Mouse (Mus musculus) lung, embryonic 16.5 days (tissue): Measurements from ENCODE around the gene Ndufa7. TPM values are rescaled to one million over a fixed set of nuclear protein-coding genes. Genes with fewer than 3 reads are reported as not detected.
"Not testable (repeated sequence)": the region's sequence is repeated elsewhere in the genome, so short reads cannot be mapped to it uniquely, and the experiment has no call there.

Experiments used
- ATAC-seq: fragments of 200-750 bp; cut with Nextera tagmentation; 2 replicates; pipeline ENCODE4 v1.8.0; 2017; ENCODE audit warnings: low read depth, mild to moderate bottlenecking, moderate library complexity
- H3K27ac ChIP-seq: fragments of 300-500 bp; sonication (generic); 2 replicates; pipeline ENCODE4 v1.5.1; 2014; ENCODE audit warnings: mild to moderate bottlenecking, control low read depth, low read length
- H3K27me3 ChIP-seq: fragments of 300-500 bp; sonication (generic); 2 replicates; pipeline ENCODE4 v1.6.1; 2014; ENCODE audit warnings: low read depth, low read length, mixed read lengths; ENCODE audit not compliant: control insufficient read depth, insufficient read depth
- H3K36me3 ChIP-seq: fragments of 300-500 bp; sonication (generic); 2 replicates; pipeline ENCODE4 v1.6.1; 2014; ENCODE audit warnings: low read length; ENCODE audit not compliant: control insufficient read depth, insufficient read depth
- H3K4me1 ChIP-seq: fragments of 300-500 bp; sonication (generic); replicated peaks from 2 replicates; pipeline ENCODE4 v1.6.1; 2014; ENCODE audit warnings: low read length, mixed read lengths; ENCODE audit not compliant: control insufficient read depth, insufficient read depth
- H3K4me2 ChIP-seq: fragments of 300-500 bp; sonication (generic); 2 replicates; pipeline ENCODE4 v1.6.1; 2014; ENCODE audit warnings: low read depth, low read length, control low read depth
- H3K4me3 ChIP-seq: fragments of 300-500 bp; sonication (generic); 2 replicates; pipeline ENCODE4 v1.5.1; 2014; ENCODE audit warnings: mild to moderate bottlenecking, low read length, control low read depth
- H3K9ac ChIP-seq: fragments of 300-500 bp; sonication (generic); 2 replicates; pipeline ENCODE4 v1.6.1; 2014; ENCODE audit warnings: low read length, control low read depth
- H3K9me3 ChIP-seq: fragments of 300-500 bp; sonication (generic); 2 replicates; pipeline ENCODE4 v1.6.1; 2016; ENCODE audit warnings: low read length; ENCODE audit not compliant: control insufficient read depth
- WGBS: fragments of 180-500 bp; shearing (Covaris S2); extraction: QIAGEN DNeasy Blood & Tissue Kit; methylation state at CpG from one replicate; pipeline ENCODE4 v1.1.7; 2014; 5-methylcytosine and 5-hydroxymethylcytosine counted together
- microRNA-seq: library from miRNA; unstranded; fragments of <30 nt; microRNA quantifications from one replicate; pipeline ENCODE4, GENCODE M21; 2016
- polyA plus RNA-seq: library from polyadenylated mRNA; unstranded; fragments of >200 nt; fragmentation: Nextera tagmentation; extraction: Ambion mirVana; gene quantifications from 2 replicates; pipeline ENCODE4 v1.2.1, GENCODE M21; 2015

Ndufa7 gene
- polyA plus RNA-seq, 1 experiment from 2014 or later, result 489 TPM

DNA sequence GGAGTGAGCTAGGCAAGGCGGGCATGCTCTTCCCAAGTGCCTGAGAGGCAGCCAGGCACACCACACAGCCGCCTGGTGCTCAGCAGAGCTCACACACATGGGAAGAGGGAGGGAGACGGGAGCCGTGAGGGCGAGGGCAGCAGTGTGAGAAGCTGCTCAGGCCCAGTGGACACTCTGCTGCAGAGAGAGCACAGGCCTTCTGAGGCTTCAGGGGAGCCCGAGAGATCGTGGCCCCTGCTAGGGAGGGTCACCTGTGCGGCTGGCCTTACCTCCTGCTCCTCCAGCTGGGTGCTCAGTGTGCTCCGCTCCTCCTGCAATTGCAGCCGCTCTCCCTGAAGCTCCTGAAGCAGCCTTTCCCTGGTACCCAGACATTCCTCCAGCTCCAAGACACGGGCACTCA lies 59.9 kb downstream of the Ndufa7 start:
- not testable (repeated sequence) for ATAC-seq, H3K4me3 ChIP-seq, H3K4me1 ChIP-seq, H3K4me2 ChIP-seq, H3K27me3 ChIP-seq, H3K9me3 ChIP-seq, H3K27ac ChIP-seq, H3K9ac ChIP-seq
- H3K36me3 ChIP-seq, result peaks cover 21% of the 10 kb centered on the region
- 94% methylated on average over 8 of the region's 11 CpGs for WGBS

DNA sequence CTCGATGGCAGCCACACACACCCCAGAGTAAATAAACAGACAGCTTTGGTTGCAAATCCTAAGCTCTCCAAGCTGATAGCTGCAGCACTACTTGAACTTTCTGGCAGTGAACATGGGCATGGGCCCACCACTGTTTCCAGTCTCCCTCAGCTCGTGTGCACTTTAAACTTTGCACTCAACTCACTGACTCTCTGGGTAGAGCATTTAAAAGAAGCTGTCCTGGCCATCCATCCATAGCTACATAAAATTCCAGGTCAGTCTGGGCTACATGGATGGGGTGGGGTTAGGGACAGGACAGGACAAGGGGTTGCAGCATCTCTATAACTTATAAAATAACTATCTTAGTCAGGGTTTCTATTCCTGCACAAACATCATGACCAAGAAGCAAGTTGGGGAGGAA lies 63.4 kb downstream of the Ndufa7 start:
- H3K4me1 ChIP-seq, H3K27ac ChIP-seq, H3K4me3 ChIP-seq, H3K27me3 ChIP-seq, H3K9ac ChIP-seq, ATAC-seq, H3K4me2 ChIP-seq, H3K9me3 ChIP-seq: not testable (repeated sequence)
- peaks cover 12% of the 10 kb centered on the region for H3K36me3 ChIP-seq
- WGBS, result 26% methylated on average over 2 of the region's 2 CpGs

Small RNA genes lying within 50 kb of the gene (microRNA-seq; reads per million reads assigned to microRNA genes)
- gene Gm27740, result not detected

Other genes with a start within 250 kb of the Ndufa7 start
- 53.0 and 56.2 TPM in 2 replicates for gene Zfp414, start 195.5 kb upstream of the Ndufa7 start, polyA plus RNA-seq
- gene Pram1, start 186.5 kb upstream of the Ndufa7 start, polyA plus RNA-seq, result 1.0 and 1.1 TPM in 2 replicates
- gene Hnrnpm, start 137.7 kb upstream of the Ndufa7 start, polyA plus RNA-seq, result 315 and 351 TPM in 2 replicates
- gene March2, start 105.9 kb upstream of the Ndufa7 start, polyA plus RNA-seq, result 61.8 and 72.0 TPM in 2 replicates
- gene Rab11b, start 64.0 kb upstream of the Ndufa7 start, polyA plus RNA-seq, result 279 and 289 TPM in 2 replicates
- gene Angptl4, start 42.7 kb upstream of the Ndufa7 start, polyA plus RNA-seq, result 46.1 and 48.3 TPM in 2 replicates
- 78.8 and 89.6 TPM in 2 replicates for gene Kank3, start 14.1 kb upstream of the Ndufa7 start, polyA plus RNA-seq
- gene Rps28, start within 50 bp of the Ndufa7 start, polyA plus RNA-seq, result 929 and 1,039 TPM in 2 replicates
- 63.4 and 67.1 TPM in 2 replicates for gene Cd320, start 18.5 kb downstream of the Ndufa7 start, polyA plus RNA-seq
- not detected in 2 replicates for gene Gm7029, start 49.3 kb downstream of the Ndufa7 start, polyA plus RNA-seq
- gene Kifc1, start 66.1 kb downstream of the Ndufa7 start, polyA plus RNA-seq, result 8.8 and 9.6 TPM in 2 replicates
- 0.26 TPM in 1 of 2 replicates, not detected in the other for gene Platr17, start 80.6 kb downstream of the Ndufa7 start, polyA plus RNA-seq
- gene Daxx, start 84.8 kb downstream of the Ndufa7 start, polyA plus RNA-seq, result 44.1 and 50.6 TPM in 2 replicates
- 57.7 and 70.8 TPM in 2 replicates for gene Tapbp, start 91.3 kb downstream of the Ndufa7 start, polyA plus RNA-seq
- 17.8 and 18.7 TPM in 2 replicates for gene Zbtb22, start 91.3 kb downstream of the Ndufa7 start, polyA plus RNA-seq
- 49.5 and 51.7 TPM in 2 replicates for gene Rgl2, start 105.0 kb downstream of the Ndufa7 start, polyA plus RNA-seq
- 143 and 151 TPM in 2 replicates for gene Pfdn6, start 115.8 kb downstream of the Ndufa7 start, polyA plus RNA-seq
- 20.2 and 20.6 TPM in 2 replicates for gene Wdr46, start 116.1 kb downstream of the Ndufa7 start, polyA plus RNA-seq
- gene B3galt4, start 126.9 kb downstream of the Ndufa7 start, polyA plus RNA-seq, result 5.5 and 5.6 TPM in 2 replicates
- 49.4 and 50.5 TPM in 2 replicates for gene Vps52, start 131.2 kb downstream of the Ndufa7 start, polyA plus RNA-seq
- 1,739 and 1,825 TPM in 2 replicates for gene Rps18, start 131.4 kb downstream of the Ndufa7 start, polyA plus RNA-seq
- 55.5 and 83.8 TPM in 2 replicates for gene H2-K1, start 175.8 kb downstream of the Ndufa7 start, polyA plus RNA-seq
- 15.0 and 15.2 TPM in 2 replicates for gene Ring1, start 200.1 kb downstream of the Ndufa7 start, polyA plus RNA-seq
- gene H2-Ke6, start 203.5 kb downstream of the Ndufa7 start, polyA plus RNA-seq, result 40.9 and 41.6 TPM in 2 replicates
- 188 and 191 TPM in 2 replicates for gene Slc39a7, start 207.1 kb downstream of the Ndufa7 start, polyA plus RNA-seq
- gene Rxrb, start 207.2 kb downstream of the Ndufa7 start, polyA plus RNA-seq, result 49.6 and 49.9 TPM in 2 replicates
- gene Col11a2, start 214.9 kb downstream of the Ndufa7 start, polyA plus RNA-seq, result 2.6 and 3.7 TPM in 2 replicates